Mouse (Mus musculus) c-Kit-positive CD71-negative TER-119-negative erythroid progenitor cells, embryonic 14.5 days (primary cell): ENCODE measurements around the gene Sirt1.
"Not testable (repeated sequence)": the region's sequence is repeated elsewhere in the genome, so short reads cannot be mapped to it uniquely, and the experiment has no call there.

Experiments
- DNase-seq: peaks from one replicate; pipeline ENCODE4 v3.0.0-alpha.2; 2013; ENCODE audit warnings: low read depth

Sirt1 gene

DNA sequence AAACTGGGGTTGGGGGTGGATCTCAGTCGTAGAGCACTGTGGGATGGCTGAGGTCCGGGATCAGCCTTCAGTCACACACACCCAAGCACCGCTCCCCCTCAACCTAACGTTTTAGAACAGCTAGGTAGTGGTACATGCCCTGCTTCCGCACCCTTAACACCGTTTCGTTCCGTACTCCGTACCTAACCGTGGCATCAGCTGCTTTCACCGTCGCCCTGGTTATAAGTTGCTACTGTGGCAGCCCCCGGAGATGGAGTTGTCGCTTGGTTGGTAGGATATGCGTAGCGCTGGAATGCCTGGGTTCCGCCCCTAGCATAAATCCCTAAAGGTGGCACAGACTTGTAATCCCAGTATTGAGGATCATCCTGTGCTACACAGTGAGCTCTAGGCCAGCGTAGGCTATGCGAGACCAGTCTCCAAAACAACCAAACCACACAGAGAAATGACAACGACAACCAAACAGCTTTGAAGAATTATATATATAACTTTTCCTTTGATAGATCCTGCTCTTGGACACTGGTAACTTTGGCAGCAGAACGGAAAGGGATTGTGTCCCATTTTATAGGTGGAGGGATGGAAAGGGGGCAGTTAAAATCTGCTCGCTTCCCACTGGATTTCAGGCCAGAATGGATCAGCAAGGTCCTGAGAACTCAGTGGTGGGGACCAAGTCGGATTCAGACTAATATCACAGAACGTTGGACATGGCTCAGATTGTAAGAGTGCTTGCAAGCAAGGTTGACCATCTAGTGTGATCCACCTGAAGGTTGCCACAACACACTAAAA, at the start of gene Sirt1:
Gene Sirt1, minus strand, starts transcription at position 207 of the 783 bp plus-strand sequence.
- DNase-seq, result no peak

DNA sequence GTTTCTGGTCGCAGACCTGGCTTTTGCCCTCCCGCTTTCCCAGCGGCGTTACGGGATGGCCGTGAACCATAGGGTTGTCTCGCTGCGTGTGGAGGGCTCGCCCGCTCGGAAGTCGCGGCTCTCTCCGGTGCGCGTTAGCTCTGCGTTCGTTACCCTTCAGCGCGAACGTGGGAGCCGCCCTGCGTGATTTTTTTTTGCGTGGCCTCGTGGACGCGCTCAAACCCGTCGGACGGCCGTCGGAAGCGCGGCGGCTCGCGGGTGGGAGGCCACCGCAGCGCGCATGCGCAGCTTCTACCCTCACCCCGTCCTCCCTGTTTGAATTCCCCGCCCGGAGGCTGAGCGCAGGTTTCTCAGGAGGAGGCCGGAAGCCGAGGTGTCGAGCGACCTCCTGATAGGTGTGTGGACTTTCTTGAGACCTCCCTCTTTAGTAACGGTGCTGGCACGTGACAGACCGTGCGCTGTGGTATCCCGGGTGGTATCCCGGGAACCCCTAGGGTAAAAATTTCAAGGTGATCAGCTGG, 48.3 kb upstream of the Sirt1 start, which contains the start of gene Ctnna3:
Gene Ctnna3, plus strand, starts transcription at position 314 of the 521 bp plus-strand sequence.
- DNase-seq, result peak; percentile 70

- peak; percentile 94 for DNase-seq
These were observed 47.9 kb upstream of the Sirt1 start for GRCm38 (mm10) chr10:63429380-63429779.

GRCm38 (mm10) chr10:63429023-63429340, 47.5 kb upstream of the Sirt1 start:
- no peak for DNase-seq

DNA sequence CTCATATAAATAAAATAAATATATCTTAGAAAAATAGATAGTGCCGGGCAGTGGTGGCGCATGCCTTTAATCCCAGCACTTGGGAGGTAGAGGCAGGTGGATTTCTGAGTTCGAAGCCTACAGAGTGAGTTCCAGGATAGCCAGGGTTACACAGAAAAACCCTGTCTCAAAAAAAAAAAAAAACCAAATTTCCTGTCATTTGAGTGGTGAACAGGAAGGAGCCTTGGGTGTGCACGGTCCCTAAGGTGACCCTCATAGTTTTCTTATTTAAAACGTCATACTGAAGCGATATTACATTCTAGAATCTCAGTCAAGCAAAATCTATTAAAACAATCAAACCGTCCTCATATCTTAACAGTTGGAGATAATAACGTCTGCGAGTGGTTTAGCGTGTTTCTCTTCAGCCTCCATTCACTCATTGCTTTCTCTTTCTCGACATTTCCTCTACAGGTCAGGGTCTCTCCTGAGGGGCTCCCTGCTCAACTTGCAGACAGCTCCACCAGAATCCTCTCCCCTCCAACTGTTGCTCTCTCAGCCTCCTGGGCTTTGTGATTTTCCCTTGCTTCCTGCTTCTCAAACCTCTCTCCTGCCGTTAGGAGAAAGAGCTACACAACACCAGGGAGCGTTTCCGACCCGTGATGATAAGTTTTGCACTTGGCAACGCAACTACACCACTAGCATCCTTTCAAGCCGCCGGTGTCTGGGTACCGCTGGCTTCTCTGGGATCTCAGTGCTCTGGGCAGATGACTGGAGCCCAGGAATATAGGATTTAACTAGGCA, 46.9 kb upstream of the Sirt1 start:
- DNase-seq, result no peak

DNA sequence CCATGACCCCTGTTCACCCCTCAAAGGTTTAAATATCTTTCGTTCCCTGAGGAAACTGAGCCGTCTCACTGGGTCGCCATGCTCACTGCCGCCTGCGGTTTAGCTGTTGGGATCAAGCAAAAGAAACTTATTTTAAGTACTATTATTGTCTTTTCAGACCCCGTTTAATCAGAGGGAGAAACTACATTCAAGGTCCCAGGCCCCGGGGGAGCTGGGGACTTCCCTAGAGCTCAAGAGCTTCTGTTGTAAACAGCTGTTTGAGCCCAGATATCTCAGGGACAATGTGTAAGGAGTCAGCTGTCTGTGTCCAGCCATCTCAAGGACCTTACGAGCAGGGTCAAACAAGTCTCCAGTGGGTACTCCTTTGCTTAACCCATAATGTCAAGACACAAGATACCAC, 45.6 kb upstream of the Sirt1 start:
- DNase-seq, result no peak

DNA sequence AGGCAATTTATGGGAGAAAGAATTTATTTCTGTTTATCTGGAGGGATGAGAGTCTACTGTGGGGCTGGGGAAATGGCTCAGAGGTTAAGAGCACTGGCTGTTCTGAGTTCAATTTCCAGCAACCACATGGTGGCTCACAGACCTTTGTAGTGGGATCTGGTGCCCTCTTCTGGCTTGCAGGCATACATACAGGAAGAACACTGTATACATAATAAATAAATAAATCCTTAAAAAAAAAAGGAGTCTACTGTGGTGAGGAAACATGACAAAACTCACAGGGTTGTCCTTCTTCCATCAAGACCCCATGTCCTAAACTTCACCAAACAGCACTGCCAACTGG, 42.9 kb upstream of the Sirt1 start:
- no peak for DNase-seq

DNA sequence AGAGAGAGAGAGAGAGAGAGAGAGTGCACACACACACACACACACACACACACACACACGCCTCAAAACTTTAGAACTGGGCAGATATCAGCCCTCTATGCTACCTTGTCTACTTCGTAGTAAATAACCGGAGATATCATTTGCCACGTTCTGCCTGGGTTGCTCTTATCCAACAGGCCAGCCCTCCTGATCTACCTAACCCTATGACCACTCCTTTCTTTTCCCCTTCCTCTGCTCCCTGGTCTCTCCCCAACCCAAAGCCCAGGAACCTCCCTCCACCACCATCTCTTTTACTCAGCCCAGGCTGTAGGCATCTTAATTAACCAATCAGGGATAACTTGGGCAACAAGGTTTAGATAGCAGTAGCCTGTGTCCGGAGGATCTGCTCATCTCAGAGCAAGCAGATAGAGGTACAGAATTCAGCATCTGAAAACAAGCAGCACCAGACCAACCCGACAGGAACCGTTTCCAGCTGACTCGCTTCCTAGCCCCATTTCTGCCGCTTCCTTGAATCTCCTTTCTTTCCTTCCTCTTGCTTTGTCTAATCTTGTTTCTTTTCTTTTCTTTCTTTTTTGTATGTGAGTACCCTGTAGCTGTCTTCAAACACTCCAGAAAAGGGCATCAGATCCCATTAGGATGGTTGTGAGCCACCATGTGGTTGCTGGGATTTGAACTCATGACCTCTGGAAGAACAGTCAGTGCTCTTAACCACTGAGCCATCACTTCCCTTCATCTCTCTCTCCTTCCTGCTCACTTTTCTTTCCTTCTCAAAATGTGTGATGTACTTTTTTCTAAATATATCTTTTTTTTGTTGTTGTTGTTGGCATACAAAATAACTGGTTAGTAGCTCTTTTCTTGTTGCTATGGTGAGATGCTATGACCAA, 42.3 kb upstream of the Sirt1 start:
- DNase-seq, result no peak

DNA sequence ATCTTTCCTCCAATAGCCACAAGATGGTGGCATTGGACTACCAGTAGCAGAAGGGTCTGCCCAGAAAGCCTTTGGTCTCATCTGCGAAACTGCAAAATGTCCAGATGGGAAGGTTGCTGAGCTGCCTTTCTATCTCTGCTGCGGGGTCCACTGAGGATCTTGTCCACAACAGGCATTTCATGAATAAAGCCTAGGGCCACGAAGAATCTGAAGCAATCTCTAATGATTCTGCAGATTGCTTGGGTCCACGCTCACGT, 41.2 kb upstream of the Sirt1 start:
- DNase-seq, result no peak

GRCm38 (mm10) chr10:63421739-63422735, 40.5 kb upstream of the Sirt1 start, which contains the start of gene Gm7075:
Gene Gm7075, minus strand, starts transcription at chr10:63421789.
- no peak for DNase-seq

DNA sequence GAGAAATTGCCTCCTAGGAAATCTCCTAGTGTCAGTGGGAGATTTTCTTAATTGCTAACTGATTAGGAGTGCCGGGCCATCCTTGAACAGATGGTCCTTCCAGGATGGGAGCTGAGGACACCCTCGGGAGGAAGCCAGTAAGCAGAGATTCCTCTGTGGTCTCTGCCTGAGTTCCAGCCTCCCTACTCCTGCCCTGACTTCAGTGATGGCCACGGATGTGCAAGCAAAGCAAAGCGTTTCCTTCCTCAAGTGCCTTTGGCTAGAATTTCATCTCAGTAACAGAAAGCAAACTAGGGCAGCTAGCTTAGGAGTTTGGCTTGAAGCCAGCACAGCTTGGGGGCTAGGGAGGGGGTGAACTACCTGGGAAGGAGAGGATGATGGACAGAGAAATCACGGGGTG, 35.6 kb upstream of the Sirt1 start:
- DNase-seq, result no peak

DNA sequence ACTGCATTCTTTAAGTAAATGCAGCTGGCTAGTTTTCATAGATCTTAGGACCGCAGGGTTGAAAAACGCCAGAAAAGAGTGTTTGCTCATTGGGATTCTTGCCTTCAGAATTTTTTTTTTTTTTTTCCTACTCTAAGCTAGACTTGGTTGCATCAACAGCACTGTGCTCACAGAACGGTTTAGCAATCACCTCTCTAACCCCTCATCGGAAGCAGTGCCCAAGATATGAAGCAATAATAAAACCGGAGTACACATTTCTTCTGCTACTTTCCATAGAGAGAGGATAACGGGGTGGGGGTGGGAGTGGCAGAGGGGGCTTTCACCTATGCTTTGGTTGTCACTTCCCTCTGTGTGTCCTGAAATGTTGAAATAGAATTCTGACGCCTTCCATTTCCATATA, 34.3 kb upstream of the Sirt1 start:
- DNase-seq, result no peak

- no peak for DNase-seq
These were observed 33.8 kb upstream of the Sirt1 start for GRCm38 (mm10) chr10:63415287-63415686.

DNA sequence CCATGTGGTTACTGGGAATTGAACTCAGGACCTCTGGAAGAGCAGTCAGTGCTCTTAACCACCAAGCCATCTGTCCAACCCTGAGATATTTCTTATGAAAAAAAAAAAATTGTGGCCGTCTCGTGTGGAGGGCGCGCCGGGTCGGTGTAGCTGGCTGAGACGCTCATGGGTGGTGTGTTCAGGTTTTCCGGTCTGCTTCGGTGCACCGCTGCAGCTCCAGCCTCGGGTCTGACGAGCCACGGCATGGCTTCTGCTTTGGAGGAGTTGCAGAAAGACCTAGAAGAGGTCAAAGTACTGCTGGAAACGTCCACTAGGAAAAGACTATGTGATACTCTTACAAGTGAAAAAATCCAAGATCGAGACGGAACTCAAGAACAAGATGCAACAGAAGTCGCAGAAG, 31.3 kb upstream of the Sirt1 start:
- DNase-seq, result no peak

- DNase-seq, result not testable (repeated sequence)
These were observed 30.2 kb upstream of the Sirt1 start for GRCm38 (mm10) chr10:63411674-63412073.

DNA sequence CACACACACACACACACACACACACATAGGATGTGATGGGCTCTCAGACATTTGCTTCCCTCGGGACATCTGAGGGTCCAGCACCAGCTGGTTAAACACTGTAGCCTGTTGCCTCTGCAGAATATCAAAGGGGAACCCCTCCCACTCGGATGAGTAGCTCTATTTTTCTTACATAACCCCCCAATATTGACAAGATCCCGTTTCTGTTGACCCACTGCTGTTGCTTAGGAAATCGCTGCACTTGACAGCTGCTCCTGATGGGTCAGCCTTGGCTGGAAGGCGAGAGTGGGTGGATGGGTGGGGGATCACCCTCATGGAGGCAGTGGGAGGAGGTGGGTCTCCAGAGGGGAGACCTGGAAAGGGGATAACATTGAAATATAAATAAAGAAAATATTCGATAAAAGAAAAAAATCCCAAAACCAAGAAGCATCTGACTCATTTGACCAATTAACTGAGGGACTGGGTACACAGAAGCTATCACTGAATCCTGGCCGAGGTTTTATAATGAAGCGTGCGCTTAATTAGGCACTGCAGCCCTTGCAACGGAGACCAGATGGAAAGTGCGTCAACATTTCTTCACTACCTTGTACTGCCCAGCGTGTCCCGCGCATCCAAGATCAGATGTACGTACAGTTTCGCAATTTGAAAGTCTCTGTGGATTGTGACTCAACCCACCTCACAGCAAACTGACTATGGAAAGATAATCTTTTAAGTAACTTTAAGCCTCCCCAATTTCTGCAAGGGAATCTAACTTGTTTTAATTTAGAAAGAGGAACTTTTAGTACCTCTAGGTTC, 28.9 kb upstream of the Sirt1 start:
- DNase-seq, result no peak

- DNase-seq, result no peak
These were observed 22.1 kb upstream of the Sirt1 start for GRCm38 (mm10) chr10:63403636-63404035.

GRCm38 (mm10) chr10:63402731-63403504, 21.4 kb upstream of the Sirt1 start:
- no peak for DNase-seq

DNA sequence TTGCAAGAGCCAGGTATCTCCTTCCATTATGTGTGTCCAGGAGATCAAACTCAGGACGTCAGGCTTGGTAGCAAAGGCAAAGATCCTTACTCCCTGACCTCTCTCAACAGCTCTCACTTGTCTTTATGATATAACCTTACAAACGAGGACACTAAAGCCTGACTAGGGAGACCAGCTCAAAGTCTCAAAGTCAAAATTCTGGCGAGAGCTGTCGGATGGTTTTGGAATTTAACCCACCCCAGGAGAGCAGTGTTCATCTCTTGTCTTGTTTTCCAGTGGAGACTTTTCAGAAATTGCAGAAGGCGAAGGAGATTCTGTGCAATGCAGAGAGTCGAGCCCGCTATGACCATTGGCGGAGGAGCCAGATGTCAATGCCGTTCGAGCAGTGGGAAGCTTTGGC, 15.5 kb upstream of the Sirt1 start:
- no peak for DNase-seq

DNA sequence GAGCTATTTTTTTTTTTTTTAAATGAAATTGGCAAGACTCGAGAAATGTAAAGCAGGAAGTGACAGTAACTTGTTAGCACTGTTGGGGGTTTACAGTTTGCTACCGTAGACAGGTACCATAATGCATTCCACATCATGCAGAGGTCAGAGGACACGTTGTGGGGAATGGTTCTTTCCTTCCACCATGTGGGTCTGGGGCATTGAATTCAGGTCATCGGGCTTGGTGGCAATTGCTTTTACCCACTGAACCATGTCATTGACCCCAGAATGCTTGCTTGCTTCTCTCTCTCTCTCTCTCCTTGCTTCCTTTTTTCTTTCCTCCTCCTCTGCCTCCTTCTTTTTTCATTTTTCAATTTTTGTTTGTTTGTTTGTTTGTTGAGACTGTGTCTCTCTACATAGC, 7.4 kb upstream of the Sirt1 start:
- DNase-seq, result no peak
